Mouse (Mus musculus) intestine, postnatal 0 days (tissue): ENCODE data around the gene Usp8. TPM values are rescaled to one million over a fixed set of nuclear protein-coding genes. Genes with fewer than 3 reads are reported as not detected.

Experiments used
- ATAC-seq: fragments of 200-750 bp; cut with Nextera tagmentation; 2 replicates; pipeline ENCODE4 v1.8.0; 2017; ENCODE audit warnings: mild to moderate bottlenecking, moderate TSS enrichment, moderate library complexity
- H3K27ac ChIP-seq: fragments of 300-500 bp; sonication (generic); 2 replicates; pipeline ENCODE4 v1.5.1; 2014; ENCODE audit warnings: mild to moderate bottlenecking, low read depth, low read length, moderate library complexity
- H3K27me3 ChIP-seq: fragments of 300-500 bp; sonication (generic); replicated peaks from 2 replicates; pipeline ENCODE4 v1.6.1; 2014; ENCODE audit warnings: low read length, mixed read lengths; ENCODE audit not compliant: control insufficient read depth, insufficient read depth
- H3K36me3 ChIP-seq: fragments of 300-500 bp; sonication (generic); 2 replicates; pipeline ENCODE4 v1.6.1; 2014; ENCODE audit warnings: mild to moderate bottlenecking, moderate library complexity; ENCODE audit not compliant: control insufficient read depth, insufficient read depth
- H3K4me1 ChIP-seq: fragments of 300-500 bp; sonication (generic); replicated peaks from 2 replicates; pipeline ENCODE4 v1.6.1; 2014; ENCODE audit warnings: antibody characterized with exemption, low read length, mixed read lengths; ENCODE audit not compliant: control insufficient read depth, insufficient read depth
- H3K4me2 ChIP-seq: fragments of 300-500 bp; sonication (generic); replicated peaks from 2 replicates; pipeline ENCODE4 v1.6.1; 2014; ENCODE audit warnings: low read depth, mild to moderate bottlenecking, moderate library complexity
- H3K4me3 ChIP-seq: fragments of 300-500 bp; sonication (generic); 2 replicates; pipeline ENCODE4 v1.5.1; 2014; ENCODE audit warnings: low read depth, low read length
- H3K9ac ChIP-seq: fragments of 300-500 bp; sonication (generic); 2 replicates; pipeline ENCODE4 v1.6.1; 2014; ENCODE audit warnings: mild to moderate bottlenecking, low read depth, low read length
- H3K9me3 ChIP-seq: fragments of 300-500 bp; sonication (generic); 2 replicates; pipeline ENCODE4 v1.6.1; 2016; ENCODE audit warnings: mixed run types; ENCODE audit not compliant: control insufficient read depth
- CTCF ChIP-seq: sonication (generic); IDR thresholded peaks from 2 replicates; pipeline ENCODE4 v1.5.1; 2016; ENCODE audit warnings: low read depth, mild to moderate bottlenecking, control low read depth, antibody characterized with exemption, moderate library complexity
- WGBS: fragments of 180-500 bp; shearing (Covaris S2); extraction: QIAGEN DNeasy Blood & Tissue Kit; methylation state at CpG from one replicate; pipeline ENCODE4 v1.1.7; 2014; 5-methylcytosine and 5-hydroxymethylcytosine counted together
- polyA plus RNA-seq: library from polyadenylated mRNA; unstranded; fragments of >200 nt; fragmentation: Nextera tagmentation; extraction: Ambion mirVana; gene quantifications from 2 replicates; pipeline ENCODE4 v1.2.1, GENCODE M21; 2015

Gene Usp8
- polyA plus RNA-seq, 1 experiment from 2014 or later: 17.7 TPM

DNA sequence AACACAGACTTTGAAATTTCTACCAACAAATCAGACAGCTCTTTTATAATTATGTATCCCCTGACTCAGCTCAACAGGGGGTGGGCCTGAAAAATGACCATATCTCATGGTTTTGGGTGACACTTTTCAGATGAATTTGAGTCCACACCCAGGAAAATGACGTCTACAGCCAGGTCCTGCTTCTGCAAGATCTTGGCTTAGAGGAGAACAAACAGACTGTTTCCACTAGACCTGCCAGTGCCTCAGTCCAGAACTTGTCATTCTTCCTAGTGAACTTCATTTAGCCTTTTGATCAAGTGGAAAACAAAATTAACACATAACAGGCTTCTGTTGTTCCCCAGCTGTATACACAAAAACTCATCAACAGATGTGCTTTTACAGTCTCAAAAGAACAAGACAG lies 69.3 kb downstream of the Usp8 start:
- H3K9ac ChIP-seq: no peak overlapping the region
- H3K9me3 ChIP-seq: no peaks in the 10 kb centered on the region
- no peak overlapping the region for H3K4me3 ChIP-seq
- H3K27ac ChIP-seq: no peak overlapping the region
- no peaks in the 10 kb centered on the region for H3K27me3 ChIP-seq
- no peak overlapping the region for H3K4me2 ChIP-seq
- no peak for TF ChIP-seq CTCF
- 21% methylated on average over 1 of the region's 1 CpGs for WGBS
- no peaks in the 10 kb centered on the region for H3K4me1 ChIP-seq
- no peaks in the 10 kb centered on the region for H3K36me3 ChIP-seq
- ATAC-seq: no peak

DNA sequence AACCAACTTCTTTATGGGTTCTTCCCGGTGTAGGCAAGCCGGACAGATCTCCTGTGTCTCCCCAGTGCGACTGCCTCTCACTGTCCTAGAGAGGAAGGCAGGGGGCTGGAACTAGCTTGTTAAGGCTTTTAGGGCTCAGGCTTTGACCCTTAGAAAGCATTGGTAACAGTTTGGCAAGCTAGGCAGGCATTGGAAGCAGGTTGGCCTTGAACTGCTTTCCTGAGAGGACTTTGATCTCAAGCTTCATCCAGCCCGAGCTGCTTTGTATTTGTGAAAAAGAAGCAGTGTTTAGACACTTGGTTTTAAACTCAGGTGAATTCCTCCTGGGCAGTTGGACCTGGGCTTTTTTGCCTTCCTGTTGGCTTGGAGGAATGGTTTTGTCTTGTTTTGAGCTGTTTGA lies 71.7 kb downstream of the Usp8 start:
- no peak overlapping the region for H3K4me2 ChIP-seq
- no peaks in the 10 kb centered on the region for H3K27me3 ChIP-seq
- no peak overlapping the region for H3K4me3 ChIP-seq
- H3K27ac ChIP-seq: no peak overlapping the region
- no peaks in the 10 kb centered on the region for H3K9me3 ChIP-seq
- no peaks in the 10 kb centered on the region for H3K4me1 ChIP-seq
- no peak for TF ChIP-seq CTCF
- H3K9ac ChIP-seq: no peak overlapping the region
- 78% methylated on average over 4 of the region's 4 CpGs for WGBS
- H3K36me3 ChIP-seq: no peaks in the 10 kb centered on the region
- ATAC-seq: no peak

- Histone ChIP-seq H3K4me3 (no peak overlapping the region), H3K27ac (no peak overlapping the region), H3K36me3 (no peaks in the 10 kb centered on the region), H3K4me1 (no peaks in the 10 kb centered on the region), H3K9me3 (no peaks in the 10 kb centered on the region), H3K27me3 (no peaks in the 10 kb centered on the region), H3K4me2 (no peak overlapping the region), H3K9ac (no peak overlapping the region)
- TF ChIP-seq CTCF: no peak
- no peak for ATAC-seq
- WGBS: 82% methylated on average over 10 of the region's 10 CpGs
These were observed 73.2 kb downstream of the Usp8 start for GRCm38 (mm10) chr2:126780286-126780685.

DNA sequence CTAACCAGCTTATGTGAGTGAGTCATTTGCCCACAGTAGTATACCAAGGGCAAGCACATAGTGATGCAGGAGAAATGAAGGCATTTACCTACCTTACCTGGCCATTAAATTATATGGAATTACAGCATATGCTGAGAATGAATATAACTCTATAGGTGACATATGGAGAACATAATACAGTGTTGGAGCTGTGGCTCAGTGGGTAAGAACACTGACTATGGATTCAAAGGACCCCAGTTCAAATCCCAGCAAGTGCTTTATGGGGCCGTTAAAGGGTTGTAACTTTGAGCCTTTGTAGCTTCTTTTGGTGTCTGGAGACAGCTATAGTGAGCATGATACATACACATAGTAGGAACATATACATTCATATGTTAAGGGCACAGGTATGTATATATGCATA lies 74.3 kb downstream of the Usp8 start:
- H3K4me1 ChIP-seq: no peaks in the 10 kb centered on the region
- WGBS: 81% methylated on average over 1 of the region's 1 CpGs

GRCm38 (mm10) chr2:126782433-126782832 lies 75.3 kb downstream of the Usp8 start:
- no peaks in the 10 kb centered on the region for H3K4me1 ChIP-seq
- no peak overlapping the region for H3K27ac ChIP-seq
- peak; percentile 72 for TF ChIP-seq CTCF
- H3K27me3 ChIP-seq: no peaks in the 10 kb centered on the region
- ATAC-seq: no peak
- no peak overlapping the region for H3K4me2 ChIP-seq
- no peak overlapping the region for H3K9ac ChIP-seq
- no peaks in the 10 kb centered on the region for H3K36me3 ChIP-seq
- 65% methylated on average over 3 of the region's 3 CpGs for WGBS
- H3K4me3 ChIP-seq: no peak overlapping the region
- H3K9me3 ChIP-seq: no peaks in the 10 kb centered on the region

More for the DNA sequence above, 74.3 kb downstream of the Usp8 start:
- H3K9ac ChIP-seq: no peak overlapping the region
- no peak overlapping the region for H3K4me3 ChIP-seq
- H3K4me2 ChIP-seq: no peak overlapping the region
- H3K36me3 ChIP-seq: no peaks in the 10 kb centered on the region
- H3K27ac ChIP-seq: no peak overlapping the region
- no peaks in the 10 kb centered on the region for H3K9me3 ChIP-seq
- no peak for TF ChIP-seq CTCF
- ATAC-seq: no peak
- H3K27me3 ChIP-seq: no peaks in the 10 kb centered on the region

GRCm38 (mm10) chr2:126783370-126783769 lies 76.2 kb downstream of the Usp8 start, which contains the start of gene Usp50:
Gene Usp50 (minus strand): TSS chr2:126783470.
- no peak within 1 kb of the TSS for H3K4me2 ChIP-seq
- no peak within 1 kb of the TSS for H3K4me3 ChIP-seq
- no peak within 1 kb of the TSS for H3K27ac ChIP-seq
- no peaks in the 10 kb centered on the region for H3K27me3 ChIP-seq
- TF ChIP-seq CTCF: no peak
- WGBS: 71% methylated on average over 4 of the region's 4 CpGs
- H3K36me3 ChIP-seq: no peaks in the 10 kb centered on the region
- H3K9me3 ChIP-seq: no peaks in the 10 kb centered on the region
- no peak for ATAC-seq
- H3K4me1 ChIP-seq: no peaks in the 10 kb centered on the region
- H3K9ac ChIP-seq: no peak within 1 kb of the TSS
